Mouse (Mus musculus) ES-E14 (cell line): ENCODE data around the gene C730034F03Rik. TPM values are rescaled to one million over a fixed set of nuclear protein-coding genes. Genes with fewer than 3 reads are reported as not detected.

Source experiments
- DNase-seq: peaks from one replicate; pipeline ENCODE4 v3.0.0-alpha.2; 2013; ENCODE audit warnings: low read depth, low spot score
- H3K27ac ChIP-seq: 2 replicates; pipeline ENCODE4 v1.5.1; 2012; ENCODE audit warnings: low read depth, mild to moderate bottlenecking, low read length, moderate library complexity, mixed read lengths; ENCODE audit not compliant: poor library complexity, insufficient read depth, severe bottlenecking
- H3K36me3 ChIP-seq: 2 replicates; pipeline ENCODE4 v1.6.1; 2012; ENCODE audit warnings: mild to moderate bottlenecking, low read length, moderate library complexity, mixed read lengths; ENCODE audit not compliant: control insufficient read depth, poor library complexity, insufficient read depth, severe bottlenecking
- H3K4me1 ChIP-seq, 2 experiments: fragments of 150-350 bp in 1 of 2; sonication (generic) in 1 of 2; 2 replicates each; pipeline ENCODE4 v1.6.1; 2012; ENCODE audit warnings: low read length in 2 of 2, mild to moderate bottlenecking in 1 of 2, mixed read lengths in 1 of 2; ENCODE audit not compliant: control insufficient read depth in 2 of 2, insufficient read depth in 2 of 2, poor library complexity in 1 of 2
- H3K4me3 ChIP-seq, 2 experiments: fragments of 150-350 bp in 1 of 2; sonication (generic) in 1 of 2; 2 replicates each; pipeline ENCODE4 v1.5.1; 2012; ENCODE audit warnings: low read length in 2 of 2, low read depth in 1 of 2, mild to moderate bottlenecking in 1 of 2, mixed read lengths in 1 of 2; ENCODE audit not compliant: insufficient read depth in 1 of 2, poor library complexity in 1 of 2, severe bottlenecking in 1 of 2
- H3K9ac ChIP-seq: 2 replicates; pipeline ENCODE4 v1.6.1; 2012; ENCODE audit warnings: low read depth, mild to moderate bottlenecking, low read length, mixed read lengths; ENCODE audit not compliant: poor library complexity, insufficient read depth, severe bottlenecking
- H3K9me3 ChIP-seq: fragments of 150-350 bp; sonication (generic); 2 replicates; pipeline ENCODE4 v1.6.1; 2012; ENCODE audit warnings: low read depth, mild to moderate bottlenecking, low read length; ENCODE audit not compliant: control insufficient read depth, insufficient read depth
- CHD2 ChIP-seq: IDR thresholded peaks from 2 replicates; pipeline ENCODE4 v1.6.1; 2014; ENCODE audit warnings: mild to moderate bottlenecking, low read depth, low read length, inconsistent platforms
- HCFC1 ChIP-seq: IDR thresholded peaks from 2 replicates; pipeline ENCODE4 v1.6.1; 2012; ENCODE audit warnings: low read length, inconsistent platforms, borderline replicate concordance; ENCODE audit not compliant: insufficient read depth
- MAFK ChIP-seq: IDR thresholded peaks from 2 replicates; pipeline ENCODE4 v1.6.1; 2014; ENCODE audit warnings: mild to moderate bottlenecking, low read depth, low read length, inconsistent platforms; ENCODE audit not compliant: insufficient read depth
- ZC3H11A ChIP-seq: IDR thresholded peaks from 2 replicates; pipeline ENCODE4 v1.6.1; 2012; ENCODE audit warnings: low read depth, mild to moderate bottlenecking, inconsistent platforms, low read length, borderline replicate concordance
- ZNF384 ChIP-seq: IDR thresholded peaks from 2 replicates; pipeline ENCODE4 v1.6.1; 2012; ENCODE audit warnings: low read depth, low read length, inconsistent platforms
- in situ Hi-C, 2 experiments: fragments of 600-800 bp; cut with MboI; formaldehyde crosslinking; loops; one replicate each; pipeline ENCODE4 v1.15.1; 2025; ENCODE audit warnings: low sequenced_read_pairs in 2 of 2, inconsistent platforms in 1 of 2; ENCODE audit not compliant: unreplicated experiment in 2 of 2
- total RNA-seq: library from RNA; depleted of rRNA; stranded (reverse); fragments of 300-350 nt; gene quantifications from 2 replicates; pipeline ENCODE4 v1.2.3, GENCODE M21; 2012

The C730034F03Rik gene
- total RNA-seq, 1 experiment = 2.0 TPM

- Histone ChIP-seq H3K36me3 (peaks cover 6% of the 10 kb centered on the region; the same call in 1 of the 2 replicates), H3K9ac (no peak overlapping the region), H3K9me3 (no peaks in the 10 kb centered on the region), H3K27ac (no peak overlapping the region), H3K4me1 (peaks cover 0 to 14% of the 10 kb centered on the region in 2 experiments; a peak in 2 of 4 replicates), H3K4me3 (no peak overlapping the region)
- TF ChIP-seq MAFK (no peak), ZNF384 (no peak), CHD2 (no peak), ZC3H11A (no peak), HCFC1 (no peak)
- no peak for DNase-seq
- in situ Hi-C loops = no loop called here
These were observed 29.6 kb downstream of the C730034F03Rik start for GRCm38 (mm10) chr15:89458942-89459341.

GRCm38 (mm10) chr15:89459821-89460220 lies 30.4 kb downstream of the C730034F03Rik start:
- Histone ChIP-seq H3K4me1 (peaks cover 0 to 14% of the 10 kb centered on the region in 2 experiments; a peak in 1 of 4 replicates), H3K9me3 (no peaks in the 10 kb centered on the region), H3K27ac (no peak overlapping the region), H3K36me3 (peaks cover 6% of the 10 kb centered on the region; the same call in 1 of the 2 replicates), H3K4me3 (no peak overlapping the region), H3K9ac (no peak overlapping the region)
- in situ Hi-C loops = no loop called here
- DNase-seq = no peak
- TF ChIP-seq MAFK = no peak
- no peak for TF ChIP-seq HCFC1
- TF ChIP-seq ZNF384 = no peak
- no peak for TF ChIP-seq CHD2
- TF ChIP-seq ZC3H11A = no peak

- H3K36me3 ChIP-seq = peaks cover 6% of the 10 kb centered on the region; the same call in 1 of the 2 replicates
- DNase-seq = no peak
- in situ Hi-C loops = no loop called here
These were observed 30.9 kb downstream of the C730034F03Rik start for GRCm38 (mm10) chr15:89460298-89460697.

GRCm38 (mm10) chr15:89461321-89461720 lies 31.9 kb downstream of the C730034F03Rik start:
- TF ChIP-seq MAFK (no peak), CHD2 (no peak), ZNF384 (no peak), HCFC1 (no peak), ZC3H11A (no peak)
- H3K36me3 ChIP-seq = peaks cover 6% of the 10 kb centered on the region; the same call in 1 of the 2 replicates
- DNase-seq = no peak
- H3K9me3 ChIP-seq = no peaks in the 10 kb centered on the region
- in situ Hi-C loops = no loop called here
- H3K27ac ChIP-seq = no peak overlapping the region
- H3K9ac ChIP-seq = no peak overlapping the region
- peaks cover 0 to 16% of the 10 kb centered on the region in 2 experiments; a peak in 1 of 4 replicates for H3K4me1 ChIP-seq
- no peak overlapping the region for H3K4me3 ChIP-seq

More at GRCm38 (mm10) chr15:89460298-89460697, 30.9 kb downstream of the C730034F03Rik start:
- Histone ChIP-seq H3K9me3 (no peaks in the 10 kb centered on the region), H3K9ac (no peak overlapping the region), H3K27ac (no peak overlapping the region), H3K4me3 (no peak overlapping the region), H3K4me1 (peaks cover 0 to 13% of the 10 kb centered on the region in 2 experiments; a peak in 1 of 4 replicates)
- no peak for TF ChIP-seq MAFK
- no peak for TF ChIP-seq ZC3H11A
- TF ChIP-seq ZNF384 = no peak

GRCm38 (mm10) chr15:89462176-89462575 lies 32.8 kb downstream of the C730034F03Rik start:
- no peak for DNase-seq

More at GRCm38 (mm10) chr15:89462176-89462575, 32.8 kb downstream of the C730034F03Rik start:
- no peak overlapping the region for H3K9ac ChIP-seq
- in situ Hi-C loops = no loop called here
- no peak overlapping the region for H3K27ac ChIP-seq
- H3K9me3 ChIP-seq = no peaks in the 10 kb centered on the region
- no peak for TF ChIP-seq MAFK
- TF ChIP-seq ZC3H11A = no peak
- TF ChIP-seq ZNF384 = no peak
- no peak for TF ChIP-seq HCFC1
- TF ChIP-seq CHD2 = no peak
- peaks cover 0 to 14% of the 10 kb centered on the region in 2 experiments; a peak in 1 of 4 replicates for H3K4me1 ChIP-seq
- H3K36me3 ChIP-seq = peaks cover 6% of the 10 kb centered on the region; the same call in 1 of the 2 replicates
- no peak overlapping the region for H3K4me3 ChIP-seq
